26 mouse cellular contexts compared by ENCODE assay signal in the genomic region with DNA sequence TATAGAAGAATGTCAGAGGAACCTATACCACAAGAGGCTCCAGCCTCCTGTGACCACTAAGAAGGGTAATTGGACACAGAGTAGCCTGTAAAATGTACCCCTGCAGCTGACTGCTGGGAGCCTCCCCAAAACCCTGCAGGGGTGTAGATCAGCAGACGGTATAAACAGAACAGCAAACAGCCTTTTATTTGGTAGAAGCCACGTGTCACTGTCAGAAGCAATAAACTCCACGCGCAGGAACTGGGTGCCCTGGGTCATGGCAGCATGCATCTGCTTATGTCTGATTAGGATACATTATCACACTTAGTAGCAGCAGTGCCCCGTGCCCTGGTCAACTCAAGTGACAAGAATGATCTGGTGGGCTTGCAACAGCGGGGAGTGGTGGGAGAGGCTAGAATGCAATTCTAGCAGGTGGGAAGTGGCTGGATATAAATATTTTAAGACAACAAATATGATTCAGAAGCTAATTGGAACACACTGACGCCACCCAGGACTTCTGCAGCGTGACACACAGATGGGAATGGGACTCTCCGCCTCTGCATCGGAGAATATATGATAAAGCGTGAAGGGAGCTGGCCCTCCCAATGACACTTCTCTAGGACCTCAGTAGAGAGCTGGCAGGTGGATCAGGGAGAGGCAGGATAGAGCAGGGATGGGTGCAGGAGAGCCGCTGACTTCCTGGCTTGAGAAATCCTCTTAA.
DNase-seq lines count a peak whose midpoint lies in the region; ATAC-seq and TF ChIP-seq lines count a peak whose summit lies in the region.
"Had no signal": no experiment of that assay in that cellular context is flagged by ENCODE, and none has a peak within 500 bp of the region (broad histone marks: within the 10 kb centered on the region; RNA-seq: fewer than 3 reads in every experiment).

No protein-coding gene starts in this region.

- no peaks in the 10 kb centered on the region for H3K9me3 ChIP-seq in midbrain, embryonic 14.5 days (ENCODE audit: control insufficient read depth, low read length)
- no peaks in the 10 kb centered on the region for H3K9me3 ChIP-seq in midbrain, embryonic 13.5 days
- H3K9me3 ChIP-seq: embryonic facial prominence, embryonic 10.5 days; forebrain, embryonic 15.5 days; limb, embryonic 13.5 days; liver, embryonic 12.5 days; midbrain, embryonic 15.5 days; neural tube, embryonic 15.5 days had no signal

- no peak for ATAC-seq in midbrain, embryonic 14.5 days (ENCODE audit: low FRiP score, low TSS enrichment)
- ATAC-seq in midbrain, embryonic 13.5 days: no peak
- ATAC-seq: CD4-positive, CD25-positive, alpha-beta regulatory T cell, adult 4 months; forebrain, embryonic 15.5 days; hindbrain, embryonic 16.5 days; intestine, embryonic 16.5 days; liver, embryonic 12.5 days; midbrain, embryonic 15.5 days had no signal

- no peak overlapping the region for H3K27ac ChIP-seq in midbrain, embryonic 14.5 days (replicated peaks; ENCODE audit: low read depth, low read length)
- no peak overlapping the region for H3K27ac ChIP-seq in midbrain, embryonic 13.5 days
- H3K27ac ChIP-seq in olfactory bulb, adult 2 months (ENCODE audit: insufficient read depth, low read depth, low read length): peak overlapping the region; percentile 69
- H3K27ac ChIP-seq: embryonic facial prominence, embryonic 10.5 days; forebrain, embryonic 15.5 days; limb, embryonic 13.5 days; liver, embryonic 12.5 days; midbrain, embryonic 15.5 days; neural tube, embryonic 15.5 days had no signal

- H3K36me3 ChIP-seq in midbrain, embryonic 14.5 days (ENCODE audit: control insufficient read depth, insufficient read depth, low read length): no peaks in the 10 kb centered on the region
- no peaks in the 10 kb centered on the region for H3K36me3 ChIP-seq in midbrain, embryonic 13.5 days
- H3K36me3 ChIP-seq: embryonic facial prominence, embryonic 10.5 days; forebrain, embryonic 15.5 days; limb, embryonic 13.5 days; liver, embryonic 12.5 days; midbrain, embryonic 15.5 days; neural tube, embryonic 15.5 days had no signal

- DNase-seq in cerebellum, adult 9-11 months: peak; percentile 16
- no peak for DNase-seq in cerebellum, adult 11 months
- DNase-seq in layer of hippocampus, adult 9-11 months: peak; percentile 24
- DNase-seq in layer of hippocampus, adult 9-10 months (ENCODE audit: low spot score): no peak
- peak; percentile 28 for DNase-seq in midbrain, embryonic 14.5 days
- DNase-seq in lung, postnatal 10 days: no peak
- DNase-seq: adrenal gland, postnatal 25 days; gastrocnemius, postnatal 14 days; kidney, adult 9 months; kidney, postnatal 14 days; lung, adult 18-20 months; lung, postnatal 14 days; thymus, adult 18-20 months; thymus, postnatal 36 days had no signal

- 67% methylated on average over 12 of the region's 12 CpGs for WGBS in midbrain, embryonic 14.5 days
- 76% methylated on average over 12 of the region's 12 CpGs for WGBS in midbrain, embryonic 13.5 days
- WGBS in olfactory bulb, adult 2 months: 50% methylated on average over 12 of the region's 12 CpGs

- H3K4me3 ChIP-seq in midbrain, embryonic 14.5 days (replicated peaks; ENCODE audit: low read depth, low read length): no peak overlapping the region
- no peak overlapping the region for H3K4me3 ChIP-seq in midbrain, embryonic 13.5 days (replicated peaks)
- no peak overlapping the region for H3K4me3 ChIP-seq in olfactory bulb, adult 2 months (ENCODE audit: insufficient read depth, low read depth, low read length)
- H3K4me3 ChIP-seq: embryonic facial prominence, embryonic 10.5 days; forebrain, embryonic 15.5 days; limb, embryonic 13.5 days; liver, embryonic 12.5 days; midbrain, embryonic 15.5 days; neural tube, embryonic 15.5 days had no signal

- TF ChIP-seq POLR2A in olfactory bulb, adult 2 months (IDR thresholded peaks at IDR 0.05; ENCODE audit: insufficient read depth, low read depth, low read length): no peak

- no peaks in the 10 kb centered on the region for H3K27me3 ChIP-seq in midbrain, embryonic 14.5 days (ENCODE audit: control insufficient read depth, insufficient read depth, low read length)
- no peaks in the 10 kb centered on the region for H3K27me3 ChIP-seq in midbrain, embryonic 13.5 days
- H3K27me3 ChIP-seq: forebrain, embryonic 15.5 days; liver, embryonic 12.5 days; midbrain, embryonic 15.5 days; neural tube, embryonic 15.5 days had no signal

- H3K4me1 ChIP-seq in midbrain, embryonic 14.5 days (ENCODE audit: control insufficient read depth, insufficient read depth, low read length): peaks cover 7% of the 10 kb centered on the region; the same call in 1 of the 2 replicates
- H3K4me1 ChIP-seq in midbrain, embryonic 13.5 days (replicated peaks): peaks cover 9% of the 10 kb centered on the region; the same call in 1 of the 2 replicates
- peaks cover 28% of the 10 kb centered on the region for H3K4me1 ChIP-seq in olfactory bulb, adult 2 months (ENCODE audit: control insufficient read depth, insufficient read depth, low read length)
- H3K4me1 ChIP-seq: embryonic facial prominence, embryonic 10.5 days; limb, embryonic 13.5 days; liver, embryonic 12.5 days had no signal

- no peak overlapping the region for H3K4me2 ChIP-seq in midbrain, embryonic 14.5 days (ENCODE audit: low read length)
- H3K4me2 ChIP-seq in midbrain, embryonic 13.5 days (replicated peaks): no peak overlapping the region
- H3K4me2 ChIP-seq: forebrain, embryonic 15.5 days; heart, embryonic 11.5 days; limb, embryonic 13.5 days; liver, embryonic 12.5 days; midbrain, embryonic 15.5 days; neural tube, embryonic 15.5 days had no signal

- no peak for TF ChIP-seq CTCF in olfactory bulb, adult 2 months (IDR thresholded peaks at IDR 0.05; ENCODE audit: insufficient read depth, low read depth, low read length)

- H3K9ac ChIP-seq in midbrain, embryonic 14.5 days (replicated peaks; ENCODE audit: low read length): no peak overlapping the region
- H3K9ac ChIP-seq in midbrain, embryonic 13.5 days (replicated peaks): no peak overlapping the region
- H3K9ac ChIP-seq: forebrain, embryonic 15.5 days; limb, embryonic 13.5 days; liver, embryonic 12.5 days; midbrain, embryonic 15.5 days; neural tube, embryonic 15.5 days had no signal

Comparison
In these comparisons a context has a peak if more than half of its experiments do, and no peak if none do; other contexts are left out.
1. DNase-seq: peak in cerebellum, adult 9-11 months (single experiment), layer of hippocampus, adult 9-11 months (single experiment) and midbrain, embryonic 14.5 days (single experiment); none in cerebellum, adult 11 months (single experiment), layer of hippocampus, adult 9-10 months (single experiment) and lung, postnatal 10 days (single experiment).